7 mouse cellular contexts compared by ENCODE assay signal in the genomic region with DNA sequence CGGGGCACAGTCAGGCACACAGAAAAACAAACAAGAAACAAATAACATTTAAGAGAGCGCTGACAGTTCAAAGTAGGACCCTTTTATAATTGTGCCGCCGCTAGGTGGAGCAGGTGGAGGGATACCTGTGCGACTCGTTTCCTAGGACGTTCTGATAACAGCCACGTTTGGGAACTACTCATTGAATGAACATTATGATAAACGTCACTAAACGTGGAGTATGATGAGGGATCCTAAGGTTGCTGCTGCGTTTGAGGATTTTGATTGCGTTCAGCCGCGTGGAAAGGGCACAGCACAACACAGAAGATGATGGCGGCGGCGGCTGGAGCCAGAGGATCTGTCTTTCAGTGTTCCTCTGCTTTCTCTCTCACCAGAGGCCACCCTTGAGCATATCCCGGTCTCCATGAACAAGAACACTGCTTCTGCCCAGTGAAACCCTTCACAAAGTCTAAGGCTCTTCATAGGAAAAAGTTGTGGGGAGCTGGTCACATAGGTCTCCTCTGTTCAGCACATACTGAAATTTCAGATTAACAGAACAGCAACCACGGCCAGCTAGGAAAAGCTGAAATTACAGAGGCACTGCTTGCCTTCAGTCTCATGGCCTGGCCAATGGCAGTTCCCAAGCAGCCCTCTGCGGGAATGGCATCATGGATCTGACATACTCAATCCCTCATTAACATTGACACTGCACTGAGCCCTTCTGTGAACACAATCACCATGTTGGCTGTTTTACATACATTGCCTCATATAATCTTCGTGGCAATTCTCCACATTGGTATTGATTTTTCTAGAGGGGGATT. TPM values are rescaled to one million over a fixed set of nuclear protein-coding genes. Genes with fewer than 3 reads are reported as not detected.
DNase-seq lines count a peak whose midpoint lies in the region; ATAC-seq lines count a peak whose summit lies in the region.

No protein-coding gene starts in this region.

- H3K9ac ChIP-seq in limb, embryonic 11.5 days (ENCODE audit: low read length): no peak overlapping the region
- peak overlapping the region; percentile 52 for H3K9ac ChIP-seq in midbrain, embryonic 16.5 days (ENCODE audit: low read depth, low read length)

- H3K27me3 ChIP-seq in limb, embryonic 11.5 days (ENCODE audit: control insufficient read depth, insufficient read depth, low read length): no peaks in the 10 kb centered on the region
- no peaks in the 10 kb centered on the region for H3K27me3 ChIP-seq in midbrain, embryonic 16.5 days (ENCODE audit: control insufficient read depth, insufficient read depth, low read depth, low read length)

- H3K27ac ChIP-seq in limb, embryonic 11.5 days (replicated peaks; ENCODE audit: low read depth, low read length): no peak overlapping the region
- H3K27ac ChIP-seq in midbrain, embryonic 16.5 days (ENCODE audit: low read length): peak overlapping the region; percentile 40; the same call in 1 of the 2 replicates

- no peaks in the 10 kb centered on the region for H3K36me3 ChIP-seq in limb, embryonic 11.5 days (ENCODE audit: control insufficient read depth, insufficient read depth, low read length)
- H3K36me3 ChIP-seq in midbrain, embryonic 16.5 days (ENCODE audit: control insufficient read depth, insufficient read depth, low read length): no peaks in the 10 kb centered on the region

- H3K4me1 ChIP-seq in limb, embryonic 11.5 days (ENCODE audit: control insufficient read depth, insufficient read depth, low read length): 0 out of 2 replicates have a peak, but pooled peaks cover 3% of the 10 kb centered on the region
- 0 out of 2 replicates have a peak, but pooled peaks cover 4% of the 10 kb centered on the region for H3K4me1 ChIP-seq in midbrain, embryonic 16.5 days (ENCODE audit: control insufficient read depth, insufficient read depth, low read length)

- H3K4me2 ChIP-seq in limb, embryonic 11.5 days (ENCODE audit: low read depth, severe bottlenecking): peak overlapping the region; percentile 51
- H3K4me2 ChIP-seq in midbrain, embryonic 16.5 days (ENCODE audit: low read length): peak overlapping the region; percentile 53

- peak overlapping the region; percentile 26 for H3K4me3 ChIP-seq in limb, embryonic 11.5 days (ENCODE audit: low read depth, low read length)
- H3K4me3 ChIP-seq in midbrain, embryonic 16.5 days (ENCODE audit: low read depth, low read length): peak overlapping the region; percentile 37

- 15% methylated on average over 21 of the region's 21 CpGs for WGBS in limb, embryonic 11.5 days
- 9% methylated on average over 21 of the region's 21 CpGs for WGBS in midbrain, embryonic 16.5 days

- no peak for ATAC-seq in limb, embryonic 11.5 days (ENCODE audit: insufficient number of reproducible peaks, low FRiP score, low TSS enrichment, low read depth)
- ATAC-seq in midbrain, embryonic 16.5 days: peak; percentile 92; the same call in 1 of the 2 replicates

- DNase-seq in WW6 (ENCODE audit: low read depth, low spot score): peak; percentile 1
- DNase-seq in cerebellum, adult 9-10 months: peak; percentile 75
- DNase-seq in frontal cortex, adult 2 months (ENCODE audit: extremely low spot score in 1 of 2, low spot score in 1 of 2): peak; percentile 9 to 78
- DNase-seq in kidney, adult 9 months: peak; percentile 55
- DNase-seq in limb, embryonic 11.5 days (ENCODE audit: low spot score): peak; percentile 70
- DNase-seq in urinary bladder, postnatal 36 days (ENCODE audit: low spot score in 2 of 2): peak; percentile 10 to 14

- H3K9me3 ChIP-seq in limb, embryonic 11.5 days (ENCODE audit: control insufficient read depth, low read length): no peaks in the 10 kb centered on the region
- no peaks in the 10 kb centered on the region for H3K9me3 ChIP-seq in midbrain, embryonic 16.5 days (replicated peaks; ENCODE audit: control insufficient read depth, low read length, poor library complexity, severe bottlenecking)

RNA-seq across cellular contexts. Expression of gene Tmem200c, which starts 55.5 kb away (rescaled TPM):
- 9.6 and 9.9 TPM in 2 replicates for polyA plus RNA-seq in frontal cortex, adult 2 months (2012; rRNA removed)
- 0.99 and 1.3 TPM in 2 replicates for polyA plus RNA-seq in limb, embryonic 11.5 days (2014; fragmentation: Nextera tagmentation; extraction: Ambion mirVana)
- 2.9 and 3.1 TPM in 2 replicates for polyA plus RNA-seq in midbrain, embryonic 16.5 days (2015; fragmentation: Nextera tagmentation; extraction: Ambion mirVana)

Comparison
In these comparisons a context has a peak if more than half of its experiments do, and no peak if none do; other contexts are left out.
1. DNase-seq: peak in every context shown above with its lines; median percentile 75 in cerebellum, adult 9-10 months; 70 in limb, embryonic 11.5 days; 55 in kidney, adult 9 months; 44 in frontal cortex, adult 2 months; 12 in urinary bladder, postnatal 36 days; 1 in WW6.